Mouse (Mus musculus) heart, adult 2 months (tissue): ENCODE data around the gene Kansl2.

Experiments
- CTCF ChIP-seq: fragments of 200-600 bp; IDR thresholded peaks from 2 replicates; pipeline ENCODE4 v1.8.1; 2022; ENCODE audit warnings: antibody characterized with exemption, mild to moderate bottlenecking, moderate library complexity
- POLR2A ChIP-seq: fragments of 200-500 bp; IDR thresholded peaks from 2 replicates; pipeline ENCODE4 v1.6.1; 2011; ENCODE audit warnings: mild to moderate bottlenecking, low read depth, low read length, control low read depth; ENCODE audit not compliant: insufficient read depth

DNA sequence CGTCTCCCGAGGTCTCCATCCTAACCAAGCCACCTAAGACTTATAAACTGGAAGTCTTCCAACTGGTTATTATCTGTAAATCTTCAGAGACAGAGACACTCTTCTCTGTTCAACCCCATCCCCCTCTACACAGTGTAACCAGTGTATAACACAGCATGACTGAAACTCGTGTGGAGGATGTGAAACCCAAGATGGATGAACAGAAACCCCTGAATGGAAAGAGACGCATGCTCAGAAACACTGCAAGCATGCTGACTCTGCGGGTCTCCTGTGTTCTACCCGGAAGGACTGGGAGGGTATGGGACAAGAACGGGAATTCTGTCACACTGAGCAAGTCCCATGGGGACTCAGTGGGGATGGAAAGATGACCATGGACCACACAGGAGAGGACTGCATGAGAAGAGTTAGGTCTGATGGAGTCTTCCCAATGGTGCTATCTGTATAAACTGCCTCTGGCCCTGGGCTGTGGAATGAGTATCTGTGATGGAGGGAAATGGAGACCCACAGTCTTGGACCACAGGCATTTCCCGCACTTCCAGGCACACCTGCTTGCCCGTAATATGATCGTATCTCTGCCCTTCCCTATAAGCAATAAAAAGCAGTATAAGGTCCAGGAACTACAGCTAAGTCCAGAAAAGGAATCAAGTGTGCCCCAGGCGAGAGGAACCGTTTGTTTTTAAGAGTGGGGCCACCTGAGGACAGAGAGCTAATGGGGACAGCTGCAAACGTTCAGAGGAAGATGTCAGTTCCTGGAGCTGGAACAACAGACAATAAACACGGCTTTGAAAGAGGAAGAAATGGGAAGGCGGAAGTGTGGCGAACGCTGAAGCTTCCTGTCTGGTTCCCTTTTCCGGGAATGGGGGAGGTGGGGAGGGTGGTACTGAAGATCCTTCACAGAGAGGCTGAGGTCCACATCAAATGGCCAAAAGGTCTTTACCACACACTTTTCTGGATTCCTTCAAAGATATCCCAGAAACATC lies 49.9 kb downstream of the Kansl2 start:
- TF ChIP-seq POLR2A (no peak), CTCF (no peak)
